Mouse (Mus musculus): ENCODE measurements around the gene Ago3. TPM values are rescaled to one million over a fixed set of nuclear protein-coding genes. Genes with fewer than 3 reads are reported as not detected.

Ago3 gene
- total and polyA plus RNA-seq, 3 experiments: 7.3 to 7.9 TPM; not detected in 1

DNA sequence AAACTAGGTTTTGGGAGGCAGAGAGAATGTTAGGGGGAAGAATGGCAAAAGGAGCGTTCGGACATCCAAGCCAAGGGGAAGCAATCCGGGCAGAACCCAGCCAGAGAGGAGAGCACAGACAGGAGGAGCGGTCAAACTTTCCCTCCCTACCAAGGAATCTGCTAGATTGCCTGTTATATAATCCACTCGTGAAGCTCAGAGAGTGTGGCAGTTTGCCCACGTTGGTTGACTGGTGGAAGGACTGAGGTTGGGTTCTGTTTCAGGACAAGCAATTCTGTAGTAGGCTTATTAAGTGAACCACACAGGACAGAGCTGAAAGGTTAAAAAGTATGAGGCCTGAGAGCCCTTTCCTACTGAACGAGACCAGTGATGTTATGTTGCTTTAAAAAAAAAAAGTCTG, 17.8 kb upstream of the Ago3 start:
- Histone ChIP-seq H3K79me2 (ENCODE audit: control insufficient read depth, insufficient read depth, low read length, poor library complexity) (no peaks in the 10 kb centered on the region), H3K27me3 (ENCODE audit: control insufficient read depth in 1 of 2, insufficient read depth in 2 of 2, low read length in 2 of 2) (no peaks in the 10 kb centered on the region), H3K36me3 (ENCODE audit: control insufficient read depth in 1 of 2, insufficient read depth in 2 of 2, low read length in 2 of 2) (peaks cover 0 to 5% of the 10 kb centered on the region in 2 experiments; a peak in 2 of 4 replicates), H3K4me3 (ENCODE audit: control insufficient read depth in 1 of 2, insufficient read depth in 1 of 2, low read depth in 2 of 2, low read length in 2 of 2) (no peak overlapping the region), H3K27ac (ENCODE audit: control insufficient read depth, low read depth, low read length) (no peak overlapping the region), H3K4me1 (ENCODE audit: control insufficient read depth in 1 of 2, insufficient read depth in 2 of 2, low read length in 2 of 2) (no peaks in the 10 kb centered on the region), H3K9ac (ENCODE audit: control insufficient read depth, low read depth, low read length, poor library complexity, severe bottlenecking) (no peak overlapping the region), H3K9me3 (replicated peaks; ENCODE audit: insufficient read depth, low read length) (no peaks in the 10 kb centered on the region)
- no peak for DNase-seq (ENCODE audit: low read depth, low spot score)
- no peak for TF ChIP-seq MEF2A (IDR thresholded peaks at IDR 0.05; ENCODE audit: extremely low read depth, insufficient replicate concordance, low read depth, low read length, poor library complexity, severe bottlenecking)
- TF ChIP-seq POLR2AphosphoS2 (IDR thresholded peaks at IDR 0.05; ENCODE audit: low read length): no peak
- no peak for TF ChIP-seq JUND (IDR thresholded peaks at IDR 0.05; ENCODE audit: low read depth, low read length)
- no peak for TF ChIP-seq TCF12 (IDR thresholded peaks at IDR 0.05; ENCODE audit: low read depth, low read length)
- no peak for TF ChIP-seq MYC (IDR thresholded peaks at IDR 0.05; ENCODE audit: low read depth, low read length)
- no peak for TF ChIP-seq MAX (IDR thresholded peaks at IDR 0.05; ENCODE audit: low read length)
- TF ChIP-seq RAD21 (IDR thresholded peaks at IDR 0.05; ENCODE audit: low read depth, low read length): no peak
- TF ChIP-seq USF1 (IDR thresholded peaks at IDR 0.05; ENCODE audit: low read depth, low read length): no peak
- no peak for TF ChIP-seq SMC3 (IDR thresholded peaks at IDR 0.05; ENCODE audit: low read depth, low read length)
- TF ChIP-seq POLR2AphosphoS5 (IDR thresholded peaks at IDR 0.05; ENCODE audit: borderline replicate concordance, low read depth, low read length): no peak
- no peak for TF ChIP-seq ETS1 (IDR thresholded peaks at IDR 0.05; ENCODE audit: low read depth, low read length)
- no peak for TF ChIP-seq ELF1 (IDR thresholded peaks at IDR 0.05; ENCODE audit: low read depth, low read length)
- no peak for TF ChIP-seq RCOR1 (IDR thresholded peaks at IDR 0.05; ENCODE audit: low read depth, low read length)
- no peak for TF ChIP-seq BHLHE40 (IDR thresholded peaks at IDR 0.05; ENCODE audit: borderline replicate concordance, low read depth, low read length)
- TF ChIP-seq ZC3H11A (IDR thresholded peaks at IDR 0.05; ENCODE audit: low read depth, low read length): no peak
- TF ChIP-seq NELFE (IDR thresholded peaks at IDR 0.05; ENCODE audit: low read depth, low read length): no peak
- TF ChIP-seq UBTF (IDR thresholded peaks at IDR 0.05; ENCODE audit: borderline replicate concordance, insufficient read depth, low read depth, low read length): no peak
- TF ChIP-seq CHD1 (IDR thresholded peaks at IDR 0.05; ENCODE audit: low read depth, low read length): no peak

DNA sequence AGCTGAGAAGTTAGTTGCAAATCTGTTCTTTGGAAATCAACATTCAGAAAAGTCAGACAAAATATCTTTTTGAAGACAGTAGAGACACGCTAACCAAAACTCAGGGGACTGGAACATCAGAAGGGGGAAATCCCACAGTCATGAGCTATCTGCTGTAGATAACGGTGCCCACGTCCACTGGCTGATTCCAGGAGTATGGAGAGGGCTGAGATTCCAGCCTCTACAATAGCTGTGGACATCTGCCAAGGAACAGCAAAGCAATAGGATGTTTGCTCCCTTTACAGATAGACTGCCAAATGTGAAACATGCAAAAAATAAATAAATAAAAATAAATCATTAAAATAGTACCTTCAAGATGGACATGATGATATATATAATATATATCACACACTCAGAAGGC, 15.2 kb upstream of the Ago3 start:
- H3K27me3 ChIP-seq (ENCODE audit: control insufficient read depth in 1 of 2, insufficient read depth in 2 of 2, low read length in 2 of 2): no peaks in the 10 kb centered on the region
- no peak for TF ChIP-seq HCFC1 (IDR thresholded peaks at IDR 0.05; ENCODE audit: low read depth, low read length)
- TF ChIP-seq UBTF (IDR thresholded peaks at IDR 0.05; ENCODE audit: borderline replicate concordance, insufficient read depth, low read depth, low read length): no peak
- no peak for TF ChIP-seq TCF12 (IDR thresholded peaks at IDR 0.05; ENCODE audit: low read depth, low read length)
- TF ChIP-seq POLR2AphosphoS5 (IDR thresholded peaks at IDR 0.05; ENCODE audit: borderline replicate concordance, low read depth, low read length): no peak
- TF ChIP-seq ELF1 (IDR thresholded peaks at IDR 0.05; ENCODE audit: low read depth, low read length): no peak
- no peak for TF ChIP-seq USF1 (IDR thresholded peaks at IDR 0.05; ENCODE audit: low read depth, low read length)
- no peak for TF ChIP-seq MAX (IDR thresholded peaks at IDR 0.05; ENCODE audit: low read length)
- TF ChIP-seq ETS1 (IDR thresholded peaks at IDR 0.05; ENCODE audit: low read depth, low read length): no peak
- no peak for TF ChIP-seq BHLHE40 (IDR thresholded peaks at IDR 0.05; ENCODE audit: borderline replicate concordance, low read depth, low read length)
- no peak for TF ChIP-seq SIN3A (IDR thresholded peaks at IDR 0.05; ENCODE audit: low read length)
- TF ChIP-seq MYB (IDR thresholded peaks at IDR 0.05; ENCODE audit: low read depth, low read length): no peak
- no peak for TF ChIP-seq TBP (IDR thresholded peaks at IDR 0.05; ENCODE audit: low read depth, low read length)
- no peaks in the 10 kb centered on the region for H3K79me2 ChIP-seq (ENCODE audit: control insufficient read depth, insufficient read depth, low read length, poor library complexity)
- H3K36me3 ChIP-seq (ENCODE audit: control insufficient read depth in 1 of 2, insufficient read depth in 2 of 2, low read length in 2 of 2): peaks cover 0 to 7% of the 10 kb centered on the region in 2 experiments; a peak in 2 of 4 replicates
- H3K9ac ChIP-seq (ENCODE audit: control insufficient read depth, low read depth, low read length, poor library complexity, severe bottlenecking): no peak overlapping the region
- H3K27ac ChIP-seq (ENCODE audit: control insufficient read depth, low read depth, low read length): no peak overlapping the region
- no peak overlapping the region for H3K4me3 ChIP-seq (ENCODE audit: control insufficient read depth in 1 of 2, insufficient read depth in 1 of 2, low read depth in 2 of 2, low read length in 2 of 2)
- H3K9me3 ChIP-seq (replicated peaks; ENCODE audit: insufficient read depth, low read length): no peaks in the 10 kb centered on the region
- no peak for DNase-seq (ENCODE audit: low read depth, low spot score)
- no peaks in the 10 kb centered on the region for H3K4me1 ChIP-seq (ENCODE audit: control insufficient read depth in 1 of 2, insufficient read depth in 2 of 2, low read length in 2 of 2)

Measured in MEL (cell line).